Mouse (Mus musculus) liver, adult 2 months (tissue): ENCODE results near the gene Ahr.

Source experiments
- CTCF ChIP-seq: fragments of 200-500 bp; IDR thresholded peaks from 2 replicates; pipeline ENCODE4 v1.5.1; 2011; ENCODE audit warnings: low read depth, low read length, control low read depth
- POLR2A ChIP-seq: fragments of 200-500 bp; IDR thresholded peaks from 2 replicates; pipeline ENCODE4 v1.6.1; 2011; ENCODE audit warnings: low read length, control low read depth; ENCODE audit not compliant: insufficient read depth; ENCODE audit errors: extremely low read depth

- TF ChIP-seq CTCF, result no peak
- no peak for TF ChIP-seq POLR2A
Measured at GRCm38 (mm10) chr12:35480764-35481163, 54.1 kb downstream of the Ahr start.
